Mouse (Mus musculus) embryonic fibroblast, embryonic 13.5 days (primary cell): ENCODE measurements at regions not wholly inside any gene's neighbourhood (a gene's known extent, or its start where the extent isn't known, plus 50 kb on each side); places are given as distances from the start of the nearest gene placed in this dataset.

Experiments used
- CTCF ChIP-seq: IDR thresholded peaks from 2 replicates; pipeline ENCODE4 v1.5.1; 2011; ENCODE audit warnings: mild to moderate bottlenecking, control low read depth, low read length, moderate library complexity, borderline replicate concordance; ENCODE audit not compliant: insufficient read depth
- POLR2A ChIP-seq: IDR thresholded peaks from 2 replicates; pipeline ENCODE4 v1.6.1; 2011; ENCODE audit warnings: low read depth, mild to moderate bottlenecking, control low read depth, low read length, moderate library complexity

GRCm38 (mm10) chr5:119300106-119300505, 370.4 kb upstream of the Tbx3 start:
- TF ChIP-seq CTCF (no peak), POLR2A (no peak)
